Mouse (Mus musculus) CH12.LX (cell line): Measurements from ENCODE around the gene Tbx10.

Experiments used
- CHD1 ChIP-seq: IDR thresholded peaks from 2 replicates; pipeline ENCODE4 v1.6.1; 2012; ENCODE audit warnings: low read depth, low read length, improper control_type of control experiment, inconsistent platforms
- CTCF ChIP-seq, 2 experiments: IDR thresholded peaks in 1 of 2; conservative IDR thresholded peaks in 1 of 2; 2 replicates each; pipeline ENCODE4 v1.5.1; 2011 to 2012; ENCODE audit warnings: low read depth in 2 of 2, low read length in 2 of 2, improper control_type of control experiment in 1 of 2, inconsistent platforms in 1 of 2, mild to moderate bottlenecking in 1 of 2, moderate library complexity in 1 of 2
- EP300 ChIP-seq: IDR thresholded peaks from 2 replicates; pipeline ENCODE4 v1.6.1; 2011; ENCODE audit warnings: low read length, improper control_type of control experiment
- JUND ChIP-seq: conservative IDR thresholded peaks from 2 replicates; pipeline ENCODE4 v1.6.1; 2011; ENCODE audit warnings: low read depth, low read length, improper control_type of control experiment
- KAT2A ChIP-seq: IDR thresholded peaks from 2 replicates; pipeline ENCODE4 v1.6.1; 2012; ENCODE audit warnings: low read length, improper control_type of control experiment, inconsistent platforms; ENCODE audit not compliant: insufficient replicate concordance
- MAFK ChIP-seq: IDR thresholded peaks from 2 replicates; pipeline ENCODE4 v1.6.1; 2011; ENCODE audit warnings: low read length, improper control_type of control experiment; ENCODE audit not compliant: insufficient replicate concordance
- MAX ChIP-seq: IDR thresholded peaks from 2 replicates; pipeline ENCODE4 v1.6.1; 2011; ENCODE audit warnings: low read length, improper control_type of control experiment
- MEF2A ChIP-seq: IDR thresholded peaks from 2 replicates; pipeline ENCODE4 v1.6.1; 2014; ENCODE audit warnings: low read depth, mild to moderate bottlenecking, inconsistent platforms, low read length, improper control_type of control experiment, borderline replicate concordance
- MYC ChIP-seq: IDR thresholded peaks from 2 replicates; pipeline ENCODE4 v1.6.1; 2011; ENCODE audit warnings: low read depth, mild to moderate bottlenecking, improper control_type of control experiment, low read length
- NELFE ChIP-seq: IDR thresholded peaks from 2 replicates; pipeline ENCODE4 v1.6.1; 2011; ENCODE audit warnings: low read depth, low read length, improper control_type of control experiment
- POLR2A ChIP-seq: IDR thresholded peaks from 2 replicates; pipeline ENCODE4 v1.6.1; 2011; ENCODE audit warnings: low read depth, mild to moderate bottlenecking, improper control_type of control experiment, low read length
- TCF12 ChIP-seq: IDR thresholded peaks from 2 replicates; pipeline ENCODE4 v1.6.1; 2014; ENCODE audit warnings: low read depth, mild to moderate bottlenecking, inconsistent platforms, low read length, improper control_type of control experiment
- USF2 ChIP-seq: conservative IDR thresholded peaks from 2 replicates; pipeline ENCODE4 v1.6.1; 2011; ENCODE audit warnings: low read depth, low read length, improper control_type of control experiment
- ZKSCAN1 ChIP-seq: IDR thresholded peaks from 2 replicates; pipeline ENCODE4 v1.6.1; 2012; ENCODE audit warnings: low read depth, inconsistent platforms, low read length, improper control_type of control experiment, borderline replicate concordance

GRCm38 (mm10) chr19:3991966-3992365, 586 bp upstream of the Tbx10 start:
- no peak for TF ChIP-seq ZKSCAN1
- TF ChIP-seq MAFK, result no peak
- TF ChIP-seq NELFE, result no peak
- no peak for TF ChIP-seq MEF2A
- TF ChIP-seq CTCF (conservative IDR thresholded peaks at IDR 0.05 in 1 of 2, IDR thresholded peaks at IDR 0.05 in 1 of 2; ENCODE audit: low read depth in 2 of 2, low read length in 2 of 2), result no peak
- TF ChIP-seq TCF12, result no peak
- TF ChIP-seq JUND, result no peak
- no peak for TF ChIP-seq USF2
- no peak for TF ChIP-seq MAX
- no peak for TF ChIP-seq KAT2A
- no peak for TF ChIP-seq MYC
- no peak for TF ChIP-seq POLR2A
- TF ChIP-seq EP300, result no peak
- no peak for TF ChIP-seq CHD1
